Mouse (Mus musculus): ENCODE data around the gene Sectm1a.
A peak's percentile ranks its signal among the peaks of the same experiment; 100 is the strongest.
"Not testable (repeated sequence)": the region's sequence is repeated elsewhere in the genome, so short reads cannot be mapped to it uniquely, and the experiment has no call there.

Gene Sectm1a

GRCm38 (mm10) chr11:121081120-121081519 is at the start of gene Sectm1a:
Sectm1a (minus strand) TSS chr11:121081220.
- DNase-seq = no peak

DNA sequence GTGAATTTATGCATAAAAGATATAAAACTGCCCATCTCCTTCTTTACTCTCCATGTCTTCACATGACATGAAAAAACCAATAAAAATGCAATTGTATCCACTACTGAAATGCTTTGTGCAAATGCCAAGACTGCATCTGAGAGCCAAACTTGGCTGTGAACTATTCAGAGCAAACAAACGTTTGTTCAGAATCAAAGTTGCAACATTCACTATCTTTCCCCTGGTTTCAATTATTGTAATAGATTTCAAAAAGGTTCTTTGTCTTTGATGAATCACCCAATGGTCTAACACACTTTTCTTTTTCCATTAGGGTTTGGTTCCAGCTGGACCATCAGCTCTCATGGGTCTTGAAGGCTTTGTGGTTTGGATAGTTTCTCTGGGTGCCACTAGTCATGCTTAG is 48.6 kb upstream of the Sectm1a start:
- no peak for DNase-seq

GRCm38 (mm10) chr11:121127441-121127840 is 46.4 kb upstream of the Sectm1a start:
- no peak for DNase-seq

DNA sequence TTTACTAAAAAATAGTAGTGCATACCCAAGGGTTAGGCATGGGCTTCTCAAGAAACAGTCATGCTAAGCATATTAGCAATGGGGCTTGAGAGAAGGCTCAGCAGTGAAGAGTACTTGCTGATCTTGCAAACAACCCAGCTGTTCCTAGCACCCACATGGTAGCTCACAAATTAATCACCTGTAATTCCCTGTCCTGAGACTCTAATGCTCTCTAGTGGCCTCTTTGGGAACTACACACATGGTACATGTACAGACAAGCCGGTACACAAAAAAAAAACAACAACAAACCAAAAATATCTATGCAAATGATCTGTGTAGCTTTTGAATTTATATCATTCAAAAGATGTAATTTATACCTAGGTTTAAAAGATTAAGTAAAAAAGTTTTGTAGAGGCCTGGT is 45.4 kb upstream of the Sectm1a start:
- DNase-seq = no peak

DNA sequence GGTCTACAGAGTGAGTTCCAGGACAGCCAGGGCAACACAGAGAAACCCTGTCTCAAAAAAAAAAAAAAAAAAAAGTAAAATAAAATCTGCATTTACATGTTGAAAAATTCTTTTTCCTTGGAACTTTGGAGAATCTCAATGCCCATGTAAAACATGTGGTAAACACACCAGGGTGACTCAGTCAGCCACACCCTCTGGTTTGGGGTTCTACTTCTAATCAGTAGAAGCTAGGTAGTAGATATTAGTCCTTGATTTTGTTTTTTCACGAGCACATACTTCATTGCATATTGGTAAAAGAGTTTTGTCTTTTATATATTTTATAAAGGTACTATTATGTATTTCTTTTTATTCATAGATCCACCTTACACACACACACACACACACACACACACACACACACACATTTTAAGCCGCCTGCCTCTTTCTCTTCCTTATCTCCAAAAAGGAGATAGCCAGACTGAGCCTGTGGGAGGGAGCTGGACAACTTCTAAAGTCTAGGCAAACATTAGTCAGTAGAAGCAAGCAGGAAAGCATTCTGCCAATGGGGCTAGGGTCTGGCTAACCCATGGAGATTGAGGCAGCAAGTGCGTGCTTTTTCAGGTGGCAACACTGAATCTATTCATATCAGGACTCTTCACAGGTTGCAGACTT is 44.6 kb upstream of the Sectm1a start:
- DNase-seq = no peak

DNA sequence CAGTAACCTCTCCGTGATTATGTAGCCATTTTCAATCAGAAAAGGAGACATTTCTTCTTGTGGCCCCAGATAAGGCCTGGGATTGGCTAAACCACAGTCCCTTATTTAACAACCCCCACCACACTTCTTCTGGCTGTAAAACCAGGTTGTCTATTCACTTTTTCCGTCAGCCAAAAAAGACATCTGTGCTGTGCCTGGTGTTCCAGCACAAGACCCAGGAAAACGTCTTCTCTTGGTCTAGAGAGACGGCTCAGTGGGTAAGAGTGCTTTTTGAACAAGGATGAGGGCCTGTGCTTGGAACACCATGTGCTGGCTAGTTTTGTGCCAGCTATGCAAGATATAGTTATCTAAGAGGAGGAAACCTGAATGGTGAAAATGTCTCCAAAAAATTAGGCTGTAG is 42.4 kb upstream of the Sectm1a start:
- no peak for DNase-seq

- no peak for DNase-seq
Observed at GRCm38 (mm10) chr11:121122024-121122670, 41.1 kb upstream of the Sectm1a start.

- no peak for DNase-seq
Observed at GRCm38 (mm10) chr11:121121151-121121550, 40.1 kb upstream of the Sectm1a start.

GRCm38 (mm10) chr11:121118577-121118976 is 37.6 kb upstream of the Sectm1a start, which contains the start of gene Tex19.2:
Tex19.2 (minus strand) TSS chr11:121118677.
- DNase-seq = no peak

DNA sequence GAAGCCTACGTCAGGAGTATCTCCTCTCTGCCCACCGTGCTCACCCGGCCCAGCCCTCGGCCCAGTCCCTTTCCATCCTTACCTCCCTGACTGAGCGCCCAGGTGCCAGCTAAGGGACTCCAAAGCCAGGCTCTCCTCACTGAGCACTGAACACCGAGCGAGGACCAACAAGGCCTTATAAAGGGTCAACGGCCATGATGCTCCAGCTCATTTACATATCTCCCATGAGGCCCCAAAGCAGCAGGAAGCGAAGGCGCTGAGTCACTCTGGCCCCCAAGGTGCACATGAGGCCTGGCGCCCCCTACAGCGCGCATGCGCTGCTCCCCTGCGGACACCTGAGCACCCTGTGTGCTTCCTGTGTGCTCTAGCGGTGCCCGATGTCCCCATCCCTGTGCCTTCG is 37.1 kb upstream of the Sectm1a start:
- no peak for DNase-seq

- no peak for DNase-seq
Observed at GRCm38 (mm10) chr11:121112091-121112775, 31.2 kb upstream of the Sectm1a start.

- no peak for DNase-seq
Observed at GRCm38 (mm10) chr11:121111601-121112000, 30.6 kb upstream of the Sectm1a start.

- no peak for DNase-seq
Observed at GRCm38 (mm10) chr11:121111051-121111450, 30.0 kb upstream of the Sectm1a start.

DNA sequence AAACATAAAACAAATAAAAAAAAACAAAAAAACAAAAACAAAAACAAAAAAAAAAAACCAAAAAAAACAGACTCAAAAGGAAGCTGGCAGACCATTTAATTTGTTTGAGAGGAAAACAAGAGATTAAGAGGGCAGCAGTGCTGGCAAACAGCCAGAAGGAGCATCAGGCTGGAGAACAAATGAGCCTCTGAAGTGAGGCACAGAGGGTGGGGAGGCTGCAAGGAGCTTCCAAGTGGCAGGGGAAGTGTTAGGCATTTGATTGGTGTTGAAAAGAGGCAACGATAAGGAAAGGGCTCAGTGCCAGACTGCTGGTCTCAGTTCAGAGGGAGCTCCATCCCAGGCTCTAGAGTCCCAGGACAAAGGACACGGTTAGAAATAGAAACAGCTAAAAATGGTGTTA is 29.0 kb upstream of the Sectm1a start:
- DNase-seq = peak; percentile 76

- DNase-seq = peak; percentile 61
Observed at GRCm38 (mm10) chr11:121108061-121108460, 27.0 kb upstream of the Sectm1a start.

DNA sequence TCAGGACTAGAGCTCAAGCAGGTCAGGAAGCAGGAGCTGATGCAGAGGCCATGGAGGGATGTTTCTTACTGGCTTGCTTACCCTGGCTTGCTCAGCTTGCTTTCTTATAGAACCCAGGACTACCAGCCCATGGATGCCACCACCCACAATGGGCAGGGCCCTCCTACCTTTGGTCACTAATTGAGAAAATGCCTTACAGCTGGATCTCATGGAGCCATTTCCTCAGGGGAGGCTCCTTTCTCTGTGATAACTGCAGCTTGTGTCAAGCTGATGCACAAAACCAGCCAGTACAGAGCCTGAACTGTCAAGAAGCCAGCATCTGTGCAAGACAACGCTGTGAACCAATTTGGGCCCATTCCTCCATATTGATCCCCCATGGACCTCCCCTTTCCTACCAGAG is 26.2 kb upstream of the Sectm1a start:
- DNase-seq = not testable (repeated sequence)

GRCm38 (mm10) chr11:121101124-121101805 is 20.2 kb upstream of the Sectm1a start:
- peak; percentile 47 for DNase-seq

- peak; percentile 61 for DNase-seq
Observed at GRCm38 (mm10) chr11:121100692-121101091, 19.7 kb upstream of the Sectm1a start.

GRCm38 (mm10) chr11:121099762-121100161 is 18.7 kb upstream of the Sectm1a start:
- DNase-seq = peak; percentile 48

GRCm38 (mm10) chr11:121092606-121093585 is 11.9 kb upstream of the Sectm1a start:
- no peak for DNase-seq

- no peak for DNase-seq
Observed at GRCm38 (mm10) chr11:121090943-121091342, 9.9 kb upstream of the Sectm1a start.
